In genomic region chr14:49305534-49306409, GRCm38 (mm10) we compare ENCODE assay signal across 30 mouse cellular contexts.
DNase-seq lines count a peak whose midpoint lies in the region; ATAC-seq and TF ChIP-seq lines count a peak whose summit lies in the region.
"Had no signal": no experiment of that assay in that cellular context is flagged by ENCODE, and none has a peak within 500 bp of the region (broad histone marks: within the 10 kb centered on the region; RNA-seq: fewer than 3 reads in every experiment).

No protein-coding gene starts in this region.

- peak; percentile 32 for DNase-seq in forebrain, embryonic 14.5 days (ENCODE audit: low spot score)
- DNase-seq in midbrain, embryonic 14.5 days = peak; percentile 51
- no peak for DNase-seq in midbrain, postnatal 0 days (ENCODE audit: low spot score)
- DNase-seq in adrenal gland, postnatal 25 days = peak; percentile 18
- no peak for DNase-seq in Muller cell, postnatal 12 days (ENCODE audit: inconsistent ontology term)
- DNase-seq: cerebellum, adult 11-12 months; cerebellum, adult 9-11 months; gastrocnemius, postnatal 25 days; heart, adult 11 months; heart, postnatal 36 days; kidney, adult 11 months; kidney, postnatal 14 days; layer of hippocampus, adult 9-11 months; lung, adult 18-20 months; lung, postnatal 14 days; right cerebral cortex, adult 18-20 months; thymus, adult 18-20 months; thymus, postnatal 36 days had no signal

- ATAC-seq in forebrain, embryonic 14.5 days = no peak
- no peak for ATAC-seq in forebrain, embryonic 12.5 days (ENCODE audit: low FRiP score)
- no peak for ATAC-seq in midbrain, embryonic 14.5 days (ENCODE audit: low FRiP score, low TSS enrichment)
- ATAC-seq in midbrain, postnatal 0 days (ENCODE audit: low FRiP score) = no peak
- 0 out of 2 replicates have a peak, but pooled peaks have one; percentile 56 for ATAC-seq in neural tube, embryonic 15.5 days (ENCODE audit: low FRiP score)
- ATAC-seq: activated CD4-positive, CD25-positive, alpha-beta regulatory T cell, adult 4 months; CD4-positive, CD25-positive, alpha-beta regulatory T cell, adult 4 months; forebrain, embryonic 13.5 days; hindbrain, postnatal 0 days; liver, embryonic 12.5 days had no signal

- H3K9ac ChIP-seq in forebrain, embryonic 14.5 days (ENCODE audit: low read length) = no peak overlapping the region
- H3K9ac ChIP-seq in forebrain, embryonic 12.5 days = no peak overlapping the region
- no peak overlapping the region for H3K9ac ChIP-seq in midbrain, embryonic 14.5 days (replicated peaks; ENCODE audit: low read length)
- no peak overlapping the region for H3K9ac ChIP-seq in midbrain, postnatal 0 days (replicated peaks; ENCODE audit: low read length, poor library complexity, severe bottlenecking)
- H3K9ac ChIP-seq in neural tube, embryonic 15.5 days (replicated peaks) = no peak overlapping the region
- H3K9ac ChIP-seq: embryonic facial prominence, embryonic 15.5 days; forebrain, embryonic 13.5 days; hindbrain, embryonic 12.5 days; limb, embryonic 12.5 days; liver, embryonic 12.5 days had no signal

- no peak overlapping the region for H3K27ac ChIP-seq in forebrain, embryonic 14.5 days (ENCODE audit: low read depth, low read length)
- H3K27ac ChIP-seq in forebrain, embryonic 12.5 days = no peak overlapping the region
- H3K27ac ChIP-seq in midbrain, embryonic 14.5 days (replicated peaks; ENCODE audit: low read depth, low read length) = no peak overlapping the region
- no peak overlapping the region for H3K27ac ChIP-seq in midbrain, postnatal 0 days (ENCODE audit: low read depth, low read length)
- no peak overlapping the region for H3K27ac ChIP-seq in neural tube, embryonic 15.5 days (replicated peaks)
- H3K27ac ChIP-seq: embryonic facial prominence, embryonic 15.5 days; forebrain, embryonic 13.5 days; hindbrain, embryonic 12.5 days; hindbrain, postnatal 0 days; limb, embryonic 12.5 days; liver, embryonic 12.5 days; stomach, postnatal 0 days had no signal

- WGBS in forebrain, embryonic 14.5 days = 95% methylated on average over 9 of the region's 9 CpGs
- 93% methylated on average over 9 of the region's 9 CpGs for WGBS in forebrain, embryonic 12.5 days
- 81% methylated on average over 9 of the region's 9 CpGs for WGBS in midbrain, embryonic 14.5 days
- 84% methylated on average over 9 of the region's 9 CpGs for WGBS in midbrain, postnatal 0 days
- 84% methylated on average over 9 of the region's 9 CpGs for WGBS in neural tube, embryonic 15.5 days

- H3K36me3 ChIP-seq in forebrain, embryonic 14.5 days (ENCODE audit: control insufficient read depth, insufficient read depth, low read length) = no peaks in the 10 kb centered on the region
- no peaks in the 10 kb centered on the region for H3K36me3 ChIP-seq in forebrain, embryonic 12.5 days (replicated peaks)
- H3K36me3 ChIP-seq in midbrain, embryonic 14.5 days (ENCODE audit: control insufficient read depth, insufficient read depth, low read length) = no peaks in the 10 kb centered on the region
- H3K36me3 ChIP-seq in midbrain, postnatal 0 days (ENCODE audit: insufficient read depth, low read length) = no peaks in the 10 kb centered on the region
- H3K36me3 ChIP-seq in neural tube, embryonic 15.5 days = no peaks in the 10 kb centered on the region
- H3K36me3 ChIP-seq: embryonic facial prominence, embryonic 15.5 days; hindbrain, embryonic 12.5 days; limb, embryonic 12.5 days; liver, embryonic 12.5 days had no signal

- no peak for TF ChIP-seq CTCF in midbrain, postnatal 0 days (IDR thresholded peaks at IDR 0.05)

- no peak overlapping the region for H3K4me3 ChIP-seq in forebrain, embryonic 14.5 days (ENCODE audit: low read depth, low read length)
- H3K4me3 ChIP-seq in forebrain, embryonic 12.5 days (replicated peaks) = no peak overlapping the region
- H3K4me3 ChIP-seq in midbrain, embryonic 14.5 days (replicated peaks; ENCODE audit: low read depth, low read length) = no peak overlapping the region
- no peak overlapping the region for H3K4me3 ChIP-seq in midbrain, postnatal 0 days (ENCODE audit: low read depth, low read length)
- H3K4me3 ChIP-seq in neural tube, embryonic 15.5 days (replicated peaks) = no peak overlapping the region
- H3K4me3 ChIP-seq: embryonic facial prominence, embryonic 15.5 days; forebrain, embryonic 13.5 days; hindbrain, embryonic 12.5 days; limb, embryonic 12.5 days; liver, embryonic 12.5 days had no signal

- H3K4me2 ChIP-seq in forebrain, embryonic 14.5 days (ENCODE audit: low read length) = no peak overlapping the region
- H3K4me2 ChIP-seq in forebrain, embryonic 12.5 days = no peak overlapping the region
- H3K4me2 ChIP-seq in midbrain, embryonic 14.5 days (ENCODE audit: low read length) = no peak overlapping the region
- H3K4me2 ChIP-seq in midbrain, postnatal 0 days (ENCODE audit: low read depth, low read length, poor library complexity, severe bottlenecking) = no peak overlapping the region
- no peak overlapping the region for H3K4me2 ChIP-seq in neural tube, embryonic 15.5 days
- H3K4me2 ChIP-seq: embryonic facial prominence, embryonic 15.5 days; forebrain, embryonic 13.5 days; heart, embryonic 11.5 days; hindbrain, embryonic 12.5 days; limb, embryonic 12.5 days; liver, embryonic 12.5 days had no signal

- no peaks in the 10 kb centered on the region for H3K27me3 ChIP-seq in forebrain, embryonic 14.5 days (replicated peaks; ENCODE audit: control insufficient read depth, insufficient read depth, low read length)
- no peaks in the 10 kb centered on the region for H3K27me3 ChIP-seq in forebrain, embryonic 12.5 days
- H3K27me3 ChIP-seq in midbrain, embryonic 14.5 days (ENCODE audit: control insufficient read depth, insufficient read depth, low read length) = no peaks in the 10 kb centered on the region
- no peaks in the 10 kb centered on the region for H3K27me3 ChIP-seq in midbrain, postnatal 0 days (ENCODE audit: insufficient read depth, low read length)
- no peaks in the 10 kb centered on the region for H3K27me3 ChIP-seq in neural tube, embryonic 15.5 days (replicated peaks)
- H3K27me3 ChIP-seq: embryonic facial prominence, embryonic 15.5 days; forebrain, embryonic 13.5 days; hindbrain, embryonic 12.5 days; limb, embryonic 12.5 days; liver, embryonic 12.5 days had no signal

- H3K9me3 ChIP-seq in forebrain, embryonic 14.5 days (replicated peaks; ENCODE audit: control insufficient read depth, low read length) = no peaks in the 10 kb centered on the region
- no peaks in the 10 kb centered on the region for H3K9me3 ChIP-seq in forebrain, embryonic 12.5 days
- no peaks in the 10 kb centered on the region for H3K9me3 ChIP-seq in midbrain, embryonic 14.5 days (ENCODE audit: control insufficient read depth, low read length)
- no peaks in the 10 kb centered on the region for H3K9me3 ChIP-seq in midbrain, postnatal 0 days (ENCODE audit: low read length)
- no peaks in the 10 kb centered on the region for H3K9me3 ChIP-seq in neural tube, embryonic 15.5 days (replicated peaks)
- H3K9me3 ChIP-seq: embryonic facial prominence, embryonic 15.5 days; forebrain, embryonic 13.5 days; hindbrain, embryonic 12.5 days; limb, embryonic 12.5 days; liver, embryonic 12.5 days had no signal

- peaks cover 5% of the 10 kb centered on the region; the same call in 1 of the 2 replicates for H3K4me1 ChIP-seq in forebrain, embryonic 14.5 days (ENCODE audit: control insufficient read depth, insufficient read depth, low read length)
- H3K4me1 ChIP-seq in forebrain, embryonic 12.5 days = peaks cover 13% of the 10 kb centered on the region
- H3K4me1 ChIP-seq in midbrain, embryonic 14.5 days (ENCODE audit: control insufficient read depth, insufficient read depth, low read length) = no peaks in the 10 kb centered on the region
- 0 out of 2 replicates have a peak, but pooled peaks cover 4% of the 10 kb centered on the region for H3K4me1 ChIP-seq in midbrain, postnatal 0 days (ENCODE audit: insufficient read depth, low read length)
- H3K4me1 ChIP-seq in neural tube, embryonic 15.5 days = 0 out of 2 replicates have a peak, but pooled peaks cover 6% of the 10 kb centered on the region
- H3K4me1 ChIP-seq: embryonic facial prominence, embryonic 15.5 days; liver, embryonic 12.5 days had no signal

Comparison
In these comparisons a context has a peak if more than half of its experiments do, and no peak if none do; other contexts are left out.
1. DNase-seq: peak in forebrain, embryonic 14.5 days (single experiment), midbrain, embryonic 14.5 days (single experiment) and adrenal gland, postnatal 25 days (single experiment); none in midbrain, postnatal 0 days (single experiment) and Muller cell, postnatal 12 days (single experiment).